Mouse (Mus musculus) lung, postnatal 10 days (tissue): Measurements from ENCODE around the gene Ehd1.
A peak's percentile ranks its signal among the peaks of the same experiment; 100 is the strongest.

ENCODE experiments used
- DNase-seq: peaks from one replicate; pipeline ENCODE4 v3.0.0; 2021

Ehd1 gene

GRCm38 (mm10) chr19:6338171-6338570 is 61.6 kb downstream of the Ehd1 start:
- no peak for DNase-seq

GRCm38 (mm10) chr19:6338716-6339115 is 62.2 kb downstream of the Ehd1 start:
- DNase-seq = no peak

- DNase-seq = no peak
Observed at GRCm38 (mm10) chr19:6339191-6339590, 62.7 kb downstream of the Ehd1 start.

GRCm38 (mm10) chr19:6339890-6340504 is 63.5 kb downstream of the Ehd1 start:
- DNase-seq = peak; percentile 77

- DNase-seq = peak; percentile 90
Observed at GRCm38 (mm10) chr19:6340524-6341452, 64.3 kb downstream of the Ehd1 start, which contains the start of gene Map4k2. Gene Map4k2, plus strand, starts transcription at chr19:6341135.

- no peak for DNase-seq
Observed at GRCm38 (mm10) chr19:6341453-6342077, 65.0 kb downstream of the Ehd1 start.

GRCm38 (mm10) chr19:6342276-6342933 is 65.9 kb downstream of the Ehd1 start:
- no peak for DNase-seq

GRCm38 (mm10) chr19:6343066-6343925 is 66.8 kb downstream of the Ehd1 start:
- no peak for DNase-seq

- DNase-seq = no peak
Observed at GRCm38 (mm10) chr19:6343996-6344395, 67.5 kb downstream of the Ehd1 start.

- DNase-seq = no peak
Observed at GRCm38 (mm10) chr19:6346023-6346422, 69.5 kb downstream of the Ehd1 start.

GRCm38 (mm10) chr19:6346661-6347060 is 70.1 kb downstream of the Ehd1 start:
- no peak for DNase-seq

GRCm38 (mm10) chr19:6347615-6348014 is 71.1 kb downstream of the Ehd1 start:
- no peak for DNase-seq

GRCm38 (mm10) chr19:6348717-6349116 is 72.2 kb downstream of the Ehd1 start:
- DNase-seq = no peak

GRCm38 (mm10) chr19:6349215-6349983 is 72.9 kb downstream of the Ehd1 start:
- no peak for DNase-seq
